Mouse (Mus musculus): ENCODE results near the gene Gm12794. TPM values are rescaled to one million over a fixed set of nuclear protein-coding genes. Genes with fewer than 3 reads are reported as not detected.
"Not testable (repeated sequence)": the region's sequence is repeated elsewhere in the genome, so short reads cannot be mapped to it uniquely, and the experiment has no call there.

Gm12794 gene
- total and polyA plus RNA-seq, 3 experiments, result 0.08 TPM; not detected in 2

- Histone ChIP-seq H3K9me3 (replicated peaks; ENCODE audit: low read length) (no peaks in the 10 kb centered on the region), H3K4me3 (replicated peaks in 1 of 3; ENCODE audit: low read depth in 2 of 3, low read length in 2 of 3, poor library complexity in 1 of 3) (no peak overlapping the region), H3K27me3 (replicated peaks) (no peaks in the 10 kb centered on the region), H3K9ac (ENCODE audit: insufficient read depth, low read depth) (no peak overlapping the region), H3K27ac (ENCODE audit: insufficient read depth, low read depth) (no peak overlapping the region), H3K4me1 (ENCODE audit: control insufficient read depth in 1 of 2, insufficient read depth in 2 of 2) (no peaks in the 10 kb centered on the region), H3K79me2 (replicated peaks; ENCODE audit: control insufficient read depth, extremely low read depth, insufficient read depth, poor library complexity, severe bottlenecking) (no peaks in the 10 kb centered on the region), H3K4me2 (ENCODE audit: insufficient read depth, low read depth, poor library complexity, severe bottlenecking) (no peak overlapping the region), H3K36me3 (replicated peaks in 1 of 2; ENCODE audit: control insufficient read depth in 1 of 2, insufficient read depth in 1 of 2, low read length in 1 of 2) (no peaks in the 10 kb centered on the region)
- TF ChIP-seq RCOR1 (conservative IDR thresholded peaks at IDR 0.05; ENCODE audit: low read depth, low read length) (no peak), SMC3 (IDR thresholded peaks at IDR 0.05; ENCODE audit: low read depth, low read length) (no peak), TBP (conservative IDR thresholded peaks at IDR 0.05; ENCODE audit: low read depth, low read length) (no peak), MAX (IDR thresholded peaks at IDR 0.05; ENCODE audit: low read length) (no peak), EP300 (IDR thresholded peaks at IDR 0.05; ENCODE audit: low read length) (no peak), KAT2A (IDR thresholded peaks at IDR 0.05; ENCODE audit: insufficient replicate concordance, low read length) (no peak), BHLHE40 (IDR thresholded peaks at IDR 0.05; ENCODE audit: low read depth, low read length) (no peak), CHD2 (IDR thresholded peaks at IDR 0.05; ENCODE audit: low read length) (no peak), HCFC1 (IDR thresholded peaks at IDR 0.05; ENCODE audit: low read depth, low read length) (no peak), CHD1 (IDR thresholded peaks at IDR 0.05; ENCODE audit: low read depth, low read length) (no peak), ZKSCAN1 (IDR thresholded peaks at IDR 0.05; ENCODE audit: borderline replicate concordance, low read depth, low read length) (no peak), ZC3H11A (IDR thresholded peaks at IDR 0.05; ENCODE audit: low read depth, low read length) (no peak), UBTF (IDR thresholded peaks at IDR 0.05; ENCODE audit: low read depth, low read length) (no peak), NELFE (IDR thresholded peaks at IDR 0.05; ENCODE audit: low read depth, low read length) (no peak), MAZ (IDR thresholded peaks at IDR 0.05; ENCODE audit: low read depth, low read length) (no peak)
- dilution Hi-C loops (cut with MboI; ENCODE audit: extremely low pct_ligation_motif_present, extremely low pct_unique_long_range_greater_than_20kb, low sequenced_read_pairs), result no loop called here
- in situ Hi-C loops (cut with MboI; ENCODE audit: low pct_ligation_motif_present, low pct_unique_long_range_greater_than_20kb, low sequenced_read_pairs), result no loop called here
- DNase-seq (ENCODE audit: extremely low read depth), result no peak
Measured at GRCm38 (mm10) chr4:101985678-101986077, 45.5 kb downstream of the Gm12794 start.

- H3K4me2 ChIP-seq (ENCODE audit: insufficient read depth, low read depth, poor library complexity, severe bottlenecking); H3K9me3 ChIP-seq (replicated peaks; ENCODE audit: low read length); H3K27ac ChIP-seq (ENCODE audit: insufficient read depth, low read depth); H3K4me3 ChIP-seq (replicated peaks in 1 of 3; ENCODE audit: low read depth in 2 of 3, low read length in 2 of 3, poor library complexity in 1 of 3); dilution Hi-C loops (cut with MboI; ENCODE audit: extremely low pct_ligation_motif_present, extremely low pct_unique_long_range_greater_than_20kb, low sequenced_read_pairs); H3K27me3 ChIP-seq (replicated peaks); H3K4me1 ChIP-seq (ENCODE audit: control insufficient read depth in 1 of 2, insufficient read depth in 2 of 2); H3K79me2 ChIP-seq (replicated peaks; ENCODE audit: control insufficient read depth, extremely low read depth, insufficient read depth, poor library complexity, severe bottlenecking); in situ Hi-C loops (cut with MboI; ENCODE audit: low pct_ligation_motif_present, low pct_unique_long_range_greater_than_20kb, low sequenced_read_pairs); DNase-seq (ENCODE audit: extremely low read depth); H3K36me3 ChIP-seq (replicated peaks in 1 of 2; ENCODE audit: control insufficient read depth in 1 of 2, insufficient read depth in 1 of 2, low read length in 1 of 2); H3K9ac ChIP-seq (ENCODE audit: insufficient read depth, low read depth): not testable (repeated sequence)
Measured at GRCm38 (mm10) chr4:101986326-101986725, 46.1 kb downstream of the Gm12794 start, which contains the start of gene Gm12789. Gm12789 (plus strand) TSS chr4:101986626.

Other genes with a start within 250 kb of the Gm12794 start
- not detected in 2 replicates for gene Lepr, start 223.0 kb upstream of the Gm12794 start, total RNA-seq (2012; rRNA removed)
- not detected in 2 replicates for gene Lepr, start 223.0 kb upstream of the Gm12794 start, total RNA-seq (2014; rRNA removed)
- 0.04 TPM in 1 of 2 replicates, not detected in the other for gene Lepr, start 223.0 kb upstream of the Gm12794 start, polyA plus RNA-seq (2012; ENCODE audit: insufficient read length, low read depth)
- not detected in 2 replicates for gene B020004J07Rik, start 96.4 kb upstream of the Gm12794 start, total RNA-seq (2012; rRNA removed)
- not detected in 2 replicates for gene B020004J07Rik, start 96.4 kb upstream of the Gm12794 start, total RNA-seq (2014; rRNA removed)
- not detected in 2 replicates for gene B020004J07Rik, start 96.4 kb upstream of the Gm12794 start, polyA plus RNA-seq (2012; ENCODE audit: insufficient read length, low read depth)
- not detected in 2 replicates for gene C130073F10Rik, start 46.6 kb upstream of the Gm12794 start, total RNA-seq (2012; rRNA removed)
- not detected in 2 replicates for gene C130073F10Rik, start 46.6 kb upstream of the Gm12794 start, total RNA-seq (2014; rRNA removed)
- not detected in 2 replicates for gene C130073F10Rik, start 46.6 kb upstream of the Gm12794 start, polyA plus RNA-seq (2012; ENCODE audit: insufficient read length, low read depth)
- gene Gm12800, start 31.3 kb upstream of the Gm12794 start, total RNA-seq (2012; rRNA removed), result not detected in 2 replicates
- not detected in 2 replicates for gene Gm12800, start 31.3 kb upstream of the Gm12794 start, total RNA-seq (2014; rRNA removed)
- not detected in 2 replicates for gene Gm12800, start 31.3 kb upstream of the Gm12794 start, polyA plus RNA-seq (2012; ENCODE audit: insufficient read length, low read depth)
- not detected in 2 replicates for gene Gm12790, start 40.6 kb downstream of the Gm12794 start, total RNA-seq (2012; rRNA removed)
- not detected in 2 replicates for gene Gm12790, start 40.6 kb downstream of the Gm12794 start, total RNA-seq (2014; rRNA removed)
- not detected in 2 replicates for gene Gm12790, start 40.6 kb downstream of the Gm12794 start, polyA plus RNA-seq (2012; ENCODE audit: insufficient read length, low read depth)
- not detected in 2 replicates for gene Gm12789, start 46.2 kb downstream of the Gm12794 start, total RNA-seq (2012; rRNA removed)
- gene Gm12789, start 46.2 kb downstream of the Gm12794 start, total RNA-seq (2014; rRNA removed), result not detected in 2 replicates
- not detected in 2 replicates for gene Gm12789, start 46.2 kb downstream of the Gm12794 start, polyA plus RNA-seq (2012; ENCODE audit: insufficient read length, low read depth)
- gene Pde4b, start 147.1 kb downstream of the Gm12794 start, total RNA-seq (2012; rRNA removed), result 14.6 and 24.2 TPM in 2 replicates
- 21.8 and 22.8 TPM in 2 replicates for gene Pde4b, start 147.1 kb downstream of the Gm12794 start, total RNA-seq (2014; rRNA removed)
- gene Pde4b, start 147.1 kb downstream of the Gm12794 start, polyA plus RNA-seq (2012; ENCODE audit: insufficient read length, low read depth), result 8.9 and 9.6 TPM in 2 replicates